Mouse (Mus musculus): ENCODE results near the gene Zfp975. TPM values are rescaled to one million over a fixed set of nuclear protein-coding genes. Genes with fewer than 3 reads are reported as not detected.
A peak's percentile ranks its signal among the peaks of the same experiment; 100 is the strongest.
"Not testable (repeated sequence)": the region's sequence is repeated elsewhere in the genome, so short reads cannot be mapped to it uniquely, and the experiment has no call there.

Gene Zfp975
- total RNA-seq (2021) = 1 to 10 TPM; 3.6 to 4.1 TPM
- long read RNA-seq, experiment 1, partial matches to known transcripts = 0 of 11 reads
- long read RNA-seq, experiment 1, other reads (novel, unspliced or antisense) = 9 of 11 reads
- long read RNA-seq, experiment 2, transcript Zfp975-201 (4 exons, 3,148 nt) = major isoform, 5 of 10 reads
- long read RNA-seq, experiment 2, partial matches to known transcripts = 0 of 10 reads
- long read RNA-seq, experiment 2, other reads (novel, unspliced or antisense) = 5 of 10 reads

DNA sequence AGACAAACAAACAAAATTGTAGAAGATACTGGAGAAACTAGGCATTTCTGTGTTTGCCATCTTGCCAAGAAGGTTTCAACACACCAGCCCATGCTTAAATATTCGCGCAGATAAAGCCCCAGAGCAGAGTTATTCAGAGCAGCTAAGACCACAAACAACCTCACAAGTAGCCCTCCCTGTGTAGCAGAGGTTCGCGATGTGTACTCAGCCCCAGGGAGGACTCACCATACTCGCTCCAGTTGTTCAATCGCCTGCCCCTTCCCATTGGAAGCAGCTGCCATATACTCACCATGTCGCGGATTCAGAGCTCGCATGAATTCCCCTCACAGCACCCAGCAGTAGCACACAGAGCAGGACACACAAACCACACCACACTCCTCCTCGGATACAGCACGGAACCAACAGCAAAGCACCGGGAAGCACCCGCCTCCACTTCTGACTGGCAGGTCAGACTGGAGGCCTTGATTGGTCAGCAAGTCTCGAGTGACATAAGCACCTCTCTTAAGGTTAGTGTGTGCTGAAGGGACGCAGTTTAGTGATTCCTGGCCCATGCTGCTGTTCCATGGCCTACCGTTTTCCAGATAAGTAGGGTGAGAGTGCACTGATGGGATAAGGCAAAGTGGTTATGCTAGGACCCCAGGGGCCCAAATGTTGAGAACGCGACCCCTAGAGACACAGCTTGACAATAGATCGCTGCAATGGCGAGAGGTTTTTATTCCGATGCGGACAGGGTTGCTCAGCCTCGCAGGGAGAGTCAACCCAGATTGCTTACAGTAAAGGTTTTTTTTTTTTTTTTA is at the start of gene Zfp975:
Zfp975 (minus strand) TSS at position 381 of the 797 bp plus-strand sequence.
- Histone ChIP-seq H3K4me3 (peak within 1 kb of the TSS; percentile 79), H3K27ac (peak within 1 kb of the TSS; percentile 90)
- intact Hi-C loops (cut with DNase I) = loop anchor here (10.0 kb wide), 1 partner anchor 188 kb away; the partner anchor contains the start of gene Zfp141
- peak; percentile 86 for DNase-seq

- no peak overlapping the region for H3K27ac ChIP-seq
- no peak for DNase-seq
- TF ChIP-seq CTCF (IDR thresholded peaks at IDR 0.05) = no peak
- no peak overlapping the region for H3K4me3 ChIP-seq
- intact Hi-C loops (cut with DNase I) = no loop called here
Measured at GRCm38 (mm10) chr7:42738536-42739210, 46.1 kb upstream of the Zfp975 start.

- H3K27ac ChIP-seq; intact Hi-C loops (cut with DNase I); H3K4me3 ChIP-seq; DNase-seq: not testable (repeated sequence)
Measured at GRCm38 (mm10) chr7:42726917-42727316, 34.4 kb upstream of the Zfp975 start, which contains the start of gene Gm17067. Gene Gm17067, minus strand, starts transcription at chr7:42727017.

DNA sequence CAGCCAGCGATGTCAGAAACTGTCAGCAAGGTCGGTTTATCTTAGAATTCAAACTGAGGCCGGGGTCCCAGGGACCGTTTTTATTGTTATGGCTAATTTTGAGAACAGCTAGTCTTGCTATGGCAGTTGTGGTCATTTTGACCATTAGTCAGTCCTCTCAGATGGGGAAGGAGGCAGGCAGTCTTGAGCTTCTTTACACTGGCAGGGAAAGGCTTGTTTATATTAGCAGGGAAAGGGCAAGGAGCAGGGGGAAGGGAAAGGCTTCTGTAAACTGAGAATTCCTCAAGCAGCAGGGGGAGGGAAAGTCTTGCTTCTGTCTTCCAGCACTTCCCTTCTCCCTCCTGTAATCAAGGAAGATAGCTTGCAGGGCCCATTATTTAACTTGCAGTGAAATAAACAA is 709 bp upstream of the Zfp975 start:
- not testable (repeated sequence) for DNase-seq
- Histone ChIP-seq H3K27ac (peak overlapping the region; percentile 90), H3K4me3 (peak overlapping the region; percentile 79)
- intact Hi-C loops (cut with DNase I) = loop anchor here (10.0 kb wide), 1 partner anchor 188 kb away; the partner anchor contains the start of gene Zfp141

DNA sequence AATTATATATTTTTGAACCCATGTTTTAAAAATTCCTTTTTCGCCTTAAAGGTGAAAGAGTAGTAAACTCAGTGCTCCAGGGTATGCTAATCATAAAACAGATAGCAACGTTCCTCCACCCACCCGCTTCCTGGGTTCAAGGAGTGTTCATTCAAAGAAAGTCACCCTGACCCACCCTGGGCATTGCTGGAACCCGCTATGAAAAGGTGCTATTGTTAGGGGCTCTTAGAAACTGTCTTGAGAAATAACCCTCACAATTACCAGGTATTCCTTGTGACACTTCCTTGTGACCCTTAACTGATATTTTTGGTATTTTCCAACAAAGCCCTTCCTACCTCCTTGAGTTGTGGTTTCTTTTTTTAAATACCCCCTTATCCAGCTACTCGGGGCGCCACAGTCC is 12.5 kb downstream of the Zfp975 start:
- intact Hi-C loops (cut with DNase I); H3K4me3 ChIP-seq; DNase-seq; H3K27ac ChIP-seq: not testable (repeated sequence)

DNA sequence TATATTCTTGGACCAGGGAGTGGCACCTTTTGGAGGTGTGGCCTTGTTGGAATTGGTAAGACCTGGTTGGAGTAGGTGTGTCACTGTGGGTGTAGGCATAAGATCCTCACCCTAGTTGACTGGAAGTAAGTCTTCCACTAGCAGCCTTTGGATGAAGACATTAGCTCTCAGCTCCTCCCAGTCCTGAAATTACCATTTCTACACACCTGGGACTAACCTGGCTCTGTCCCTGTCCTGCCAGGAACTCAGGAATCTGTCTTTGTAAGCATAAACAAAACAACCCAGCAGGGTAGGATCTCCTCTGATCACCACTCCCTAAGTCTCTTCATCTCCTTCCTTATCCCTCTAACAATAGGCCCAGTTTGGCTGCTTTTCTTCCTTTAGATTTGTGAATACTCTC is 12.9 kb downstream of the Zfp975 start:
- DNase-seq; H3K4me3 ChIP-seq; intact Hi-C loops (cut with DNase I); H3K27ac ChIP-seq: not testable (repeated sequence)

DNA sequence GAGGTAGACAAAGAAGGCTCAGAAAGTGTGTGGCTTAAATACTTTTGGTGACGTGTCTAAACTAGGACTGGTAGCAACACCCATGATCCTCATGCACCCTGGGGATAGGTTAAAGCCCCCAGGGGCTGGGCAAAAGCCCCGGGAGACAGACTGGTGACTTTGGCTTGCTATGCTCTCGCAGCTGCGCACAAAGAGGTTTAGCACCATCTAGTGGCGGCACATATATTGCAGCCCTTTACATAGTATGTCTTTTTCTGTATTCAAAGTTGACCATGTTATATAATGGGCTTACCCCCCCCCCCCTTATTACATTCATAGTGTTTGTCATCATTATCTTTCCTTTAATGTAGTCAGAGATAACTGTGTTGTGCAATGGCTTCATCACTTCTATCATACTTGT is 32.4 kb downstream of the Zfp975 start:
- H3K4me3 ChIP-seq; H3K27ac ChIP-seq; DNase-seq; intact Hi-C loops (cut with DNase I): not testable (repeated sequence)
- 0 out of 2 replicates have a peak, but pooled peaks have one; percentile 4 for TF ChIP-seq CTCF (IDR thresholded peaks at IDR 0.05)

GRCm38 (mm10) chr7:42655211-42655610 is 37.3 kb downstream of the Zfp975 start:
- DNase-seq; H3K4me3 ChIP-seq; H3K27ac ChIP-seq; intact Hi-C loops (cut with DNase I): not testable (repeated sequence)

GRCm38 (mm10) chr7:42643120-42643620 is 49.4 kb downstream of the Zfp975 start:
- DNase-seq; H3K27ac ChIP-seq; intact Hi-C loops (cut with DNase I): not testable (repeated sequence)
- peak overlapping the region; percentile 66 for H3K4me3 ChIP-seq

DNA sequence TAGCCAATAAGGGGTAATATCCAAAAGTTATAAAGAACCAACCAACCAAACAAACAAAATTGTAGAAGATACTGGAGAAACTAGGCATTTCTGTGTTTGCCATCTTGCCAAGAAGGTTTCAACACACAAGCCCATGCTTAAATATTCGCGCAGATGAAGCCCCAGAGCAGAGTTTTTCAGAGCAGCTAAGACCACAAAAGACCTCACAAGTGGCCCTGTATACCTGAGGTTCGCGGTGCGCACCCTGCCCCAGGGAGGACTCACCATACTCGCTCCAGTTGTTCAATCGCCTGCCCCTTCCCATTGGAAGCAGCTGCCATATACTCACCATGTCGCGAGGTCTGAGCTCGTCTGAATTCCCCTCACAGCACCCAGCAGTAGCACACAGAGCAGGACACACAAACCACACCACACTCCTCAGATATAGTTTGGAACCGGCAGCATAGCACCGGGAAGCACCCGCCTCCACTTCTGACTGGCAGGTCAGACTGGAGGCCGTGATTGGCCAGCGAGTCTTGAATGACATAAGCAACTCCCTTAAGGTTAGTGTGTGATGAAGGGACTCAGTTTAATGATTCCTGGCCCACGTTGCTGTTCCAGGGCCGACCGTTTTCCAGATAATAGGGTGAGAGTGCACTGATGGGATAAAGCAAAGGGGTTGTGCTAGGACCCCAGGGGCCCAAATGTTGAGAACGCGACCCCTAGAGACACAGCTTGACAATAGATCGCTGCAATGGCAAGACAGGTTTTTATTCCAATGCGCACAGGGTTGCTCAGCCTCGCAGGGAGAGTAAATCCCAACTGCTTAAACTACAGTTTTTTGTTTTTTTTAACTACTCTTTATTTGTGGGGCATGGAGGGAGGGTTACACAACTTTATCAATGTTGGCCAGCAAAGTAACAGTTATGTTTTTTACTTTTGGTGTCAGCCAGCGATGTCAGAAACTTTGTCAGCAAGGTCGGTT is 50.1 kb downstream of the Zfp975 start, which contains the start of gene Zfp976:
Zfp976 (minus strand) TSS at position 437 of the 964 bp plus-strand sequence.
- peak within 1 kb of the TSS; percentile 66 for H3K4me3 ChIP-seq
- peak within 1 kb of the TSS; percentile 48; the same call in 1 of the 2 replicates for H3K27ac ChIP-seq
- peak; percentile 54 for DNase-seq
- intact Hi-C loops (cut with DNase I) = not testable (repeated sequence)

DNA sequence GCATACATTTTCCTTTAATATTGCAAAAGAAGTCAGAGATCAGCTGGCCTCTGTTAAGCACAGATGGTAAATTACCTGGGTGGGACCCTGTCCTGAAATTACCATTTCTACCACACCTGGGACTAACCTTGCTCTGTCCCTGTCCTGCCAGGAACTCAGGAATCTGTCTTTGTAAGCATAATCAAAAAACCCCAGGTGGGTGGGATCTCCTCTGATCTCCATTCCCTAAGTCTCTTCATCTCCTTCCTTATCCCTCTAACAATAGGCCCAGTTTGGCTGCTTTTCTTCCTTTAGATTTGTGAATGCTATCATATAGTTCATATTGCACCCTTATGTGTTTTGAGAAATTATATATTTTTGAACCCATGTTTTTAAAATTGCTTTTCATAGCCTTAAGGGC is 61.5 kb downstream of the Zfp975 start:
- H3K4me3 ChIP-seq; intact Hi-C loops (cut with DNase I); DNase-seq; H3K27ac ChIP-seq: not testable (repeated sequence)

Other genes with a start within 250 kb of the Zfp975 start
- not detected for gene 4933421I07Rik, start 244.6 kb downstream of the Zfp975 start, total RNA-seq (2021)
- gene Zfp141, start 187.0 kb downstream of the Zfp975 start, total RNA-seq (2021) = 1 to 10 TPM; 5.3 to 6.9 TPM
- not detected for gene Gm21028, start 114.2 kb downstream of the Zfp975 start, total RNA-seq (2021)
- under 1 TPM in 1 of 2 experiments, not detected in 1; 0.31 TPM for gene Zfp977, start 100.2 kb downstream of the Zfp975 start, total RNA-seq (2021)
- gene Zfp976, start 50.2 kb downstream of the Zfp975 start, total RNA-seq (2021) = 1 to 10 TPM in 1 of 2 experiments, under 1 TPM in 1; 0.66 to 1.2 TPM
- not detected for gene Gm17067, start 34.3 kb upstream of the Zfp975 start, total RNA-seq (2021)
- not detected for gene Vmn2r62, start 100.8 kb upstream of the Zfp975 start, total RNA-seq (2021)
- gene Gm2381, start 174.5 kb upstream of the Zfp975 start, total RNA-seq (2021) = under 1 TPM; 0.05 to 0.08 TPM
- not detected for gene Vmn2r63, start 241.1 kb upstream of the Zfp975 start, total RNA-seq (2021)